Mouse (Mus musculus): ENCODE measurements at regions not wholly inside any gene's neighbourhood (a gene's known extent, or its start where the extent isn't known, plus 50 kb on each side); places are given as distances from the start of the nearest gene placed in this dataset.
A peak's percentile ranks its signal among the peaks of the same experiment; 100 is the strongest.

- WGBS, result 76% methylated on average over 5 of the region's 5 CpGs
These were observed 225.2 kb upstream of the Jade1 start for GRCm38 (mm10) chr3:41330356-41330755.

DNA sequence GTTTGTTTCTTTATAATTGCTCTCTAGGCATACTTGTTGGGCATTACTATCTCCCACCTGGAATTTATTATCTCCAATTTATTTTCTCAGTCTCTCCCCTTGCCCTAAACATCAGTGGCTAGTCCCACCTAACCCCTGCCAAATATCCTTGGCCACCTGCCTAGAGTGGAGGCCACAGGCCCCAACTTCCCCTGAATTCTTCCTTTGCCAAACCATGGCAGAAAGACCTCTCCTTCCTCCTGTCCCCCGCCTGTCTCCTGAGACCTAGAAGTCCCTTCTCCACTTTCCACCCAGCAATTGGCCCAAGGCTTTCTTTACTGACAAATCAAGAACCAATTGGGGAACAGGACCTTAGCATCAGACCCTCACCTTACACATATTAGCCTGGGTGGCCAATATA lies 226.7 kb upstream of the Jade1 start:
- no peak overlapping the region for H3K9ac ChIP-seq (ENCODE audit: low read depth, low read length)
- intact Hi-C loops (cut with DNase I), result loop anchor here (10.0 kb wide), 1 partner anchor 416 kb away; the partner anchor contains the start of genes D3Ertd751e and Sclt1
- H3K4me1 ChIP-seq (ENCODE audit: control insufficient read depth, insufficient read depth, low read length), result peaks cover 2% of the 10 kb centered on the region
- H3K4me3 ChIP-seq, result no peak overlapping the region
- no peak for DNase-seq
- H3K36me3 ChIP-seq (ENCODE audit: control insufficient read depth, insufficient read depth, low read length), result no peaks in the 10 kb centered on the region
- H3K27me3 ChIP-seq (ENCODE audit: control insufficient read depth, insufficient read depth, low read length), result no peaks in the 10 kb centered on the region
- no peak for TF ChIP-seq EP300 (IDR thresholded peaks at IDR 0.05; ENCODE audit: insufficient read depth, low read depth, low read length)
- TF ChIP-seq CTCF (IDR thresholded peaks at IDR 0.05), result no peak
- no peak for TF ChIP-seq POLR2A (IDR thresholded peaks at IDR 0.05; ENCODE audit: insufficient read depth, low read depth, low read length)
- H3K79me2 ChIP-seq (replicated peaks; ENCODE audit: control insufficient read depth, insufficient read depth, low read length), result no peaks in the 10 kb centered on the region
- 57% methylated on average over 1 of the region's 1 CpGs for WGBS
- no peak overlapping the region for H3K27ac ChIP-seq

More at GRCm38 (mm10) chr3:41330356-41330755, 225.2 kb upstream of the Jade1 start:
- Histone ChIP-seq H3K4me1 (ENCODE audit: control insufficient read depth, insufficient read depth, low read length) (peaks cover 2% of the 10 kb centered on the region), H3K9ac (ENCODE audit: low read depth, low read length) (no peak overlapping the region), H3K36me3 (ENCODE audit: control insufficient read depth, insufficient read depth, low read length) (no peaks in the 10 kb centered on the region), H3K4me3 (no peak overlapping the region), H3K79me2 (replicated peaks; ENCODE audit: control insufficient read depth, insufficient read depth, low read length) (no peaks in the 10 kb centered on the region), H3K27ac (no peak overlapping the region), H3K27me3 (ENCODE audit: control insufficient read depth, insufficient read depth, low read length) (no peaks in the 10 kb centered on the region)
- DNase-seq, result no peak
- intact Hi-C loops (cut with DNase I), result no loop called here
- TF ChIP-seq POLR2A (IDR thresholded peaks at IDR 0.05; ENCODE audit: insufficient read depth, low read depth, low read length) (no peak), EP300 (IDR thresholded peaks at IDR 0.05; ENCODE audit: insufficient read depth, low read depth, low read length) (no peak), CTCF (IDR thresholded peaks at IDR 0.05) (no peak)

- no peak overlapping the region for H3K4me3 ChIP-seq
- H3K27me3 ChIP-seq (ENCODE audit: control insufficient read depth, insufficient read depth, low read length), result no peaks in the 10 kb centered on the region
- no peaks in the 10 kb centered on the region for H3K36me3 ChIP-seq (ENCODE audit: control insufficient read depth, insufficient read depth, low read length)
- WGBS, result 48% methylated on average over 12 of the region's 12 CpGs
- intact Hi-C loops (cut with DNase I), result loop anchor here (10.0 kb wide), 1 partner anchor 418 kb away; the partner anchor contains the start of genes D3Ertd751e and Sclt1
- DNase-seq, result peak in 1 of 2 experiments; percentile 10
- H3K79me2 ChIP-seq (replicated peaks; ENCODE audit: control insufficient read depth, insufficient read depth, low read length), result no peaks in the 10 kb centered on the region
- no peak overlapping the region for H3K9ac ChIP-seq (ENCODE audit: low read depth, low read length)
- H3K4me1 ChIP-seq (ENCODE audit: control insufficient read depth, insufficient read depth, low read length), result peaks cover 5% of the 10 kb centered on the region
- TF ChIP-seq EP300 (IDR thresholded peaks at IDR 0.05; ENCODE audit: insufficient read depth, low read depth, low read length) (no peak), POLR2A (IDR thresholded peaks at IDR 0.05; ENCODE audit: insufficient read depth, low read depth, low read length) (no peak), CTCF (IDR thresholded peaks at IDR 0.05) (no peak)
- no peak overlapping the region for H3K27ac ChIP-seq
These were observed 229.1 kb upstream of the Jade1 start for GRCm38 (mm10) chr3:41326211-41327104.

- Histone ChIP-seq H3K79me2 (replicated peaks; ENCODE audit: control insufficient read depth, insufficient read depth, low read length) (no peaks in the 10 kb centered on the region), H3K27me3 (ENCODE audit: control insufficient read depth, insufficient read depth, low read length) (no peaks in the 10 kb centered on the region), H3K4me1 (ENCODE audit: control insufficient read depth, insufficient read depth, low read length) (peaks cover 5% of the 10 kb centered on the region), H3K9ac (ENCODE audit: low read depth, low read length) (no peak overlapping the region), H3K27ac (no peak overlapping the region), H3K4me3 (no peak overlapping the region), H3K36me3 (ENCODE audit: control insufficient read depth, insufficient read depth, low read length) (no peaks in the 10 kb centered on the region)
- 30% methylated on average over 1 of the region's 1 CpGs for whole genome bisulfite sequencing
- TF ChIP-seq EP300 (IDR thresholded peaks at IDR 0.05; ENCODE audit: insufficient read depth, low read depth, low read length), result no peak
- peak in 1 of 2 experiments; percentile 36 for DNase-seq
- intact Hi-C loops (cut with DNase I), result loop anchor here (10.0 kb wide), 1 partner anchor 423 kb away; the partner anchor contains the start of genes D3Ertd751e and Sclt1
These were observed 233.7 kb upstream of the Jade1 start for GRCm38 (mm10) chr3:41321808-41322207.

DNA sequence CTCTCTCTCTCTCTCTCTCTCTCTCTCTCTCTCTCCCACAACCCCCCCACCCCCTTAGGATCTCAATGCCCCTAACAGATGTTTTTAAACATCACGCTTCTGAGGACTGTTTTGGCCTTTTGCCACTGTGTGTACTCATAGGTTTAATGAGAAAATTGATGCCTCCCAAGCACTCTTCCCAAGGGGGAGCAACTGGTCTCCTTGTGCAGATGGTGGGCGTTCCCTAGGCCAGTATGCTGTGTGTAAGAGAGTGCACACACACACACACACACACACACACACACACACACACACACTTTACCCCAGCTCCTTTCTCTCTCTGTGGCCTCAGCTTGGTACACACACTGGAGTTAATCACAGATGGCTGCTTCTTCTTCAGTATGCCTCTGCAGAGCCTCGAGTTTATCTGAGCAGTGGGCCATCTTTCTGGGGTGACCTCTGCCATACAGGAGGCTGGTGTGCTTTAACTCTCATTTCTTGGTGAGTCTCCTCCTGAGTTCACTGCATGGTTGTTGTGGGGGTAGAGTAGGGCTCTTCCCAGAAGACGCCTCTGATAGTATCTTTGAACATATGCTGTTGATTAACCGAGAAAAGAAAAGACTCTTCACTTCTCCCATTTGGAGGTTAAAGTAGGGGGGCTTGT lies 236.2 kb upstream of the Jade1 start:
- intact Hi-C loops (cut with DNase I), result no loop called here
- 65% methylated on average over 5 of the region's 5 CpGs for WGBS
- H3K36me3 ChIP-seq (ENCODE audit: control insufficient read depth, insufficient read depth, low read length), result no peaks in the 10 kb centered on the region
- TF ChIP-seq POLR2A (IDR thresholded peaks at IDR 0.05; ENCODE audit: insufficient read depth, low read depth, low read length) (no peak), EP300 (IDR thresholded peaks at IDR 0.05; ENCODE audit: insufficient read depth, low read depth, low read length) (no peak), CTCF (IDR thresholded peaks at IDR 0.05) (no peak)
- no peak overlapping the region for H3K27ac ChIP-seq
- H3K9ac ChIP-seq (ENCODE audit: low read depth, low read length), result no peak overlapping the region
- no peak for DNase-seq
- no peaks in the 10 kb centered on the region for H3K79me2 ChIP-seq (replicated peaks; ENCODE audit: control insufficient read depth, insufficient read depth, low read length)
- H3K4me3 ChIP-seq, result no peak overlapping the region
- peaks cover 3% of the 10 kb centered on the region; the same call in 1 of the 2 replicates for H3K4me1 ChIP-seq (ENCODE audit: control insufficient read depth, insufficient read depth, low read length)
- no peaks in the 10 kb centered on the region for H3K27me3 ChIP-seq (ENCODE audit: control insufficient read depth, insufficient read depth, low read length)

Measured in heart, adult 2 months (tissue).